Mouse (Mus musculus) neutrophil, adult 5-6 weeks (primary cell): ENCODE results near the gene Bmp10. TPM values are rescaled to one million over a fixed set of nuclear protein-coding genes. Genes with fewer than 3 reads are reported as not detected.
"Not testable (repeated sequence)": the region's sequence is repeated elsewhere in the genome, so short reads cannot be mapped to it uniquely, and the experiment has no call there.

Source experiments
- ATAC-seq: fragments of 151-379, 151-347 bp; 2 replicates; pipeline ENCODE4 v1.8.0; 2017; ENCODE audit warnings: mild to moderate bottlenecking, moderate TSS enrichment; ENCODE audit not compliant: insufficient number of reproducible peaks, poor library complexity, low FRiP score, severe bottlenecking; ENCODE audit errors: extremely low read depth
- total RNA-seq: library from RNA; stranded (forward); fragments of 200-1000 nt; gene quantifications from 2 replicates; pipeline ENCODE4 v1.2.3, GENCODE M21; 2017

Gene Bmp10
- total RNA-seq, 1 experiment from 2014 or later: not detected

- no peak for ATAC-seq
These were observed 14.5 kb downstream of the Bmp10 start for GRCm38 (mm10) chr6:87443253-87443652.

GRCm38 (mm10) chr6:87445222-87445621 lies 16.4 kb downstream of the Bmp10 start:
- no peak for ATAC-seq

- no peak for ATAC-seq
These were observed 18.4 kb downstream of the Bmp10 start for GRCm38 (mm10) chr6:87447217-87447616.

- no peak for ATAC-seq
These were observed 20.7 kb downstream of the Bmp10 start for GRCm38 (mm10) chr6:87449534-87449933.

- ATAC-seq: no peak
These were observed 22.2 kb downstream of the Bmp10 start for GRCm38 (mm10) chr6:87451016-87451415.

GRCm38 (mm10) chr6:87451771-87452170 lies 23.0 kb downstream of the Bmp10 start:
- no peak for ATAC-seq

- no peak for ATAC-seq
These were observed 26.7 kb downstream of the Bmp10 start for GRCm38 (mm10) chr6:87455507-87455906.

GRCm38 (mm10) chr6:87466221-87466620 lies 37.4 kb downstream of the Bmp10 start:
- peak; percentile 66; the same call in 1 of the 2 replicates for ATAC-seq

GRCm38 (mm10) chr6:87467373-87467772 lies 38.6 kb downstream of the Bmp10 start:
- ATAC-seq: no peak

- no peak for ATAC-seq
These were observed 39.6 kb downstream of the Bmp10 start for GRCm38 (mm10) chr6:87468372-87468771.

- ATAC-seq: not testable (repeated sequence)
These were observed 41.3 kb downstream of the Bmp10 start for GRCm38 (mm10) chr6:87470098-87470497.

GRCm38 (mm10) chr6:87475223-87475622 lies 46.4 kb downstream of the Bmp10 start:
- no peak for ATAC-seq

GRCm38 (mm10) chr6:87478847-87479246 lies 50.1 kb downstream of the Bmp10 start:
- no peak for ATAC-seq

- no peak for ATAC-seq
These were observed 50.7 kb downstream of the Bmp10 start for GRCm38 (mm10) chr6:87479291-87479999.

GRCm38 (mm10) chr6:87483224-87483899 lies 54.6 kb downstream of the Bmp10 start:
- ATAC-seq: no peak

GRCm38 (mm10) chr6:87483900-87484289 lies 55.1 kb downstream of the Bmp10 start:
- ATAC-seq: no peak

- ATAC-seq: no peak
These were observed 56.0 kb downstream of the Bmp10 start for GRCm38 (mm10) chr6:87484806-87485205.
